In the genomic region with DNA sequence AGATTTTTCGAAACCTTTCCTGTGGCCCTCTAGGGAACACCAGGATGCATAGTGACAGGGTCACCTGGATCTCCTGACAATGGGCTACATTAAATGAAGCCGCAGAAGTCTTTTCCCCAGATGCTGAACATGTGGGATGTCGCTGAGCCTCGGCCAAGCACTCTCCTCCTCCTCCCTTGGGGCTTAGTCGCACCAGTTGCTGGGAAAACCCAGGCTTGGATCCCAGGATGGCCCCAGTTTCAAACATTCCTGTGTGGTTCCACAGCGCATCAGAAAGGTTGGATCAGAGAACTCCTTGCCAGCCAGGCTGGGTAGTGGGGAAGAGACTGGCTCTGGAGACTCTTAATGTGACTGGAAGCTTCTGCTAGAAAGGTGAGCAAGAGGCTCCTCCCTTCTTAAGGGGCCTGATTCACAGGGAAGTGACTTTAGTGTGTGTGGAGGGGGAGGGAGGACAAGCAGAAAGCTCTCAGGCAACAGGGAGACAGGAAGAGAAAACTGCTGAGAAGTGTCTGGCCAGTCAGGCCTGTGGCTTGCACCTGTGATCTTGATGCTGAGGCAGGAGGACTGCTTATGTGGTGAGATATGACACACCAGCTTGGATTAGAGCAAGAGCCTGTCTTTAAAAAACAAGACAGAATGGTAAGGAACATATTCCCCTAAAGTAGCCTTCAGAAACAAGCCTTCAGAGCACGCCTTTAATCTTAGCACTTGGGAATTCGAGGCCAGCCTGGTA, we compare ENCODE assay signal across 16 mouse cellular contexts. TPM values are rescaled to one million over a fixed set of nuclear protein-coding genes. Genes with fewer than 3 reads are reported as not detected.
DNase-seq lines count a peak whose midpoint lies in the region; ATAC-seq and TF ChIP-seq lines count a peak whose summit lies in the region.
"Had no signal": no experiment of that assay in that cellular context is flagged by ENCODE, and none has a peak within 500 bp of the region (broad histone marks: within the 10 kb centered on the region; RNA-seq: fewer than 3 reads in every experiment).

No protein-coding gene starts in this region.

- no peak for TF ChIP-seq EP300 in heart, adult 2 months (IDR thresholded peaks at IDR 0.05; ENCODE audit: insufficient read depth, low read depth, low read length)

- no peaks in the 10 kb centered on the region for H3K36me3 ChIP-seq in heart, adult 2 months (ENCODE audit: control insufficient read depth, insufficient read depth, low read length)
- 0 out of 2 replicates have a peak, but pooled peaks cover 2% of the 10 kb centered on the region for H3K36me3 ChIP-seq in heart, embryonic 11.5 days (ENCODE audit: control insufficient read depth, insufficient read depth, low read length)
- peaks cover 14% of the 10 kb centered on the region for H3K36me3 ChIP-seq in lung, embryonic 14.5 days (ENCODE audit: insufficient read depth)
- peaks cover 5% of the 10 kb centered on the region; the same call in 1 of the 2 replicates for H3K36me3 ChIP-seq in embryonic facial prominence, embryonic 15.5 days
- H3K36me3 ChIP-seq in stomach, embryonic 16.5 days (ENCODE audit: control insufficient read depth, insufficient read depth, low read length): no peaks in the 10 kb centered on the region

- no peak for DNase-seq in heart, adult 2 months
- no peak for DNase-seq in lung, embryonic 14.5 days
- no peak for DNase-seq in lung, postnatal 4 days
- DNase-seq in urinary bladder, postnatal 14 days (ENCODE audit: low spot score): no peak
- DNase-seq: cerebellum, adult 11-12 months; gastrocnemius, postnatal 10 days; kidney, adult 18-20 months; lung, postnatal 14 days had no signal

- WGBS in heart, adult 2 months: 63% methylated on average over 8 of the region's 8 CpGs
- WGBS in heart, embryonic 11.5 days (ENCODE audit: insufficient replicate concordance): 74% methylated on average over 8 of the region's 8 CpGs
- WGBS in lung, embryonic 14.5 days: 65% methylated on average over 8 of the region's 8 CpGs
- WGBS in embryonic facial prominence, embryonic 15.5 days: 61% methylated on average over 8 of the region's 8 CpGs
- WGBS in stomach, embryonic 16.5 days: 70% methylated on average over 8 of the region's 8 CpGs

- H3K27ac ChIP-seq in heart, adult 2 months: peak overlapping the region; percentile 34
- no peak overlapping the region for H3K27ac ChIP-seq in heart, embryonic 11.5 days (ENCODE audit: low read depth, low read length)
- H3K27ac ChIP-seq in lung, embryonic 14.5 days (ENCODE audit: low read depth): peak overlapping the region; percentile 19; the same call in 1 of the 2 replicates
- peak overlapping the region; percentile 51; the same call in 1 of the 2 replicates for H3K27ac ChIP-seq in embryonic facial prominence, embryonic 15.5 days (replicated peaks)
- peak overlapping the region; percentile 29; the same call in 1 of the 2 replicates for H3K27ac ChIP-seq in stomach, embryonic 16.5 days (ENCODE audit: low read length)

- no peak for TF ChIP-seq POLR2A in heart, adult 2 months (IDR thresholded peaks at IDR 0.05; ENCODE audit: insufficient read depth, low read depth, low read length)

- 0 out of 2 replicates have a peak, but pooled peaks cover 1% of the 10 kb centered on the region for H3K79me2 ChIP-seq in heart, adult 2 months (replicated peaks; ENCODE audit: control insufficient read depth, insufficient read depth, low read length)

- no peaks in the 10 kb centered on the region for H3K27me3 ChIP-seq in heart, adult 2 months (ENCODE audit: control insufficient read depth, insufficient read depth, low read length)
- H3K27me3 ChIP-seq in heart, embryonic 11.5 days (ENCODE audit: control insufficient read depth, insufficient read depth, low read length): no peaks in the 10 kb centered on the region
- no peaks in the 10 kb centered on the region for H3K27me3 ChIP-seq in lung, embryonic 14.5 days (ENCODE audit: insufficient read depth, low read length)
- H3K27me3 ChIP-seq in embryonic facial prominence, embryonic 15.5 days: no peaks in the 10 kb centered on the region
- H3K27me3 ChIP-seq in stomach, embryonic 16.5 days (ENCODE audit: control insufficient read depth, insufficient read depth, low read length): no peaks in the 10 kb centered on the region
- H3K27me3 ChIP-seq: forebrain, embryonic 13.5 days; hindbrain, embryonic 12.5 days; midbrain, embryonic 12.5 days had no signal

- intact Hi-C loops in heart, adult 2 months (cut with DNase I): no loop called here

- no peak for TF ChIP-seq CTCF in heart, adult 2 months (IDR thresholded peaks at IDR 0.05)
- TF ChIP-seq CTCF in lung, embryonic 14.5 days (IDR thresholded peaks at IDR 0.05; ENCODE audit: low read depth): no peak

- H3K9me3 ChIP-seq in heart, embryonic 11.5 days (replicated peaks; ENCODE audit: control insufficient read depth, low read length): no peaks in the 10 kb centered on the region
- no peaks in the 10 kb centered on the region for H3K9me3 ChIP-seq in lung, embryonic 14.5 days (ENCODE audit: low read depth, low read length)
- no peaks in the 10 kb centered on the region for H3K9me3 ChIP-seq in embryonic facial prominence, embryonic 15.5 days (replicated peaks)
- no peaks in the 10 kb centered on the region for H3K9me3 ChIP-seq in stomach, embryonic 16.5 days (replicated peaks; ENCODE audit: control insufficient read depth, low read length)
- H3K9me3 ChIP-seq: forebrain, embryonic 13.5 days; hindbrain, embryonic 12.5 days; midbrain, embryonic 12.5 days had no signal

- ATAC-seq in heart, embryonic 11.5 days (replicated peaks; ENCODE audit: insufficient number of reproducible peaks, low FRiP score, low TSS enrichment): no peak
- no peak for ATAC-seq in lung, embryonic 14.5 days (ENCODE audit: insufficient read depth)
- no peak for ATAC-seq in embryonic facial prominence, embryonic 15.5 days (ENCODE audit: insufficient number of reproducible peaks, low FRiP score, low TSS enrichment, low read depth)
- ATAC-seq in stomach, embryonic 16.5 days (ENCODE audit: insufficient read depth, low FRiP score): no peak
- ATAC-seq: CD4-positive, CD25-positive, alpha-beta regulatory T cell, adult 4 months; forebrain, embryonic 13.5 days had no signal

- H3K4me3 ChIP-seq in heart, adult 2 months: no peak overlapping the region
- H3K4me3 ChIP-seq in heart, embryonic 11.5 days (ENCODE audit: low read depth, low read length): no peak overlapping the region
- no peak overlapping the region for H3K4me3 ChIP-seq in lung, embryonic 14.5 days (ENCODE audit: low read depth, low read length)
- no peak overlapping the region for H3K4me3 ChIP-seq in embryonic facial prominence, embryonic 15.5 days (replicated peaks)
- no peak overlapping the region for H3K4me3 ChIP-seq in stomach, embryonic 16.5 days (replicated peaks; ENCODE audit: low read length)
- H3K4me3 ChIP-seq: forebrain, embryonic 13.5 days; hindbrain, embryonic 12.5 days; midbrain, embryonic 12.5 days had no signal

- no peak overlapping the region for H3K4me2 ChIP-seq in heart, embryonic 11.5 days
- H3K4me2 ChIP-seq in lung, embryonic 14.5 days: no peak overlapping the region
- H3K4me2 ChIP-seq in embryonic facial prominence, embryonic 15.5 days (replicated peaks): no peak overlapping the region
- no peak overlapping the region for H3K4me2 ChIP-seq in stomach, embryonic 16.5 days (ENCODE audit: low read depth, low read length)
- H3K4me2 ChIP-seq: forebrain, embryonic 13.5 days; hindbrain, embryonic 12.5 days; liver, embryonic 11.5 days; midbrain, embryonic 12.5 days had no signal

- no peak overlapping the region for H3K9ac ChIP-seq in heart, adult 2 months (ENCODE audit: low read depth, low read length)
- H3K9ac ChIP-seq in heart, embryonic 11.5 days (ENCODE audit: low read depth, low read length): no peak overlapping the region
- H3K9ac ChIP-seq in lung, embryonic 14.5 days: no peak overlapping the region
- H3K9ac ChIP-seq in embryonic facial prominence, embryonic 15.5 days: no peak overlapping the region; the same call in 1 of the 2 replicates
- H3K9ac ChIP-seq in stomach, embryonic 16.5 days (ENCODE audit: low read length): no peak overlapping the region
- H3K9ac ChIP-seq: forebrain, embryonic 13.5 days; midbrain, embryonic 12.5 days had no signal

- peaks cover 10% of the 10 kb centered on the region for H3K4me1 ChIP-seq in heart, adult 2 months (ENCODE audit: control insufficient read depth, insufficient read depth, low read length)
- peaks cover 42% of the 10 kb centered on the region for H3K4me1 ChIP-seq in heart, embryonic 11.5 days (ENCODE audit: control insufficient read depth, insufficient read depth, low read length)
- H3K4me1 ChIP-seq in lung, embryonic 14.5 days (ENCODE audit: insufficient read depth): peaks cover 28% of the 10 kb centered on the region
- peaks cover 60% of the 10 kb centered on the region for H3K4me1 ChIP-seq in embryonic facial prominence, embryonic 15.5 days
- peaks cover 53% of the 10 kb centered on the region for H3K4me1 ChIP-seq in stomach, embryonic 16.5 days (ENCODE audit: control insufficient read depth, insufficient read depth, low read length)

RNA-seq across cellular contexts. Expression of gene Nckap5l, which starts 18.4 kb away (rescaled TPM):
- 1 to 10 TPM; 4.2 to 5.2 TPM for total RNA-seq in heart, adult 2 months (2021)
- 3.5 and 4.5 TPM in 2 replicates for polyA plus RNA-seq in heart, adult 2 months (2012; rRNA removed)
- 9.0 and 9.1 TPM in 2 replicates for polyA plus RNA-seq in heart, embryonic 11.5 days (2014; fragmentation: Nextera tagmentation; extraction: Ambion mirVana)
- 11.0 and 14.4 TPM in 2 replicates for polyA plus RNA-seq in lung, embryonic 14.5 days (2014; fragmentation: Nextera tagmentation; extraction: Ambion mirVana)
- 11.7 and 14.9 TPM in 2 replicates for polyA plus RNA-seq in embryonic facial prominence, embryonic 15.5 days (2015; fragmentation: Nextera tagmentation; extraction: Ambion mirVana)
- polyA plus RNA-seq in stomach, embryonic 16.5 days (2015; fragmentation: Nextera tagmentation; extraction: Ambion mirVana): 3.7 and 4.6 TPM in 2 replicates

RNA-seq across cellular contexts. Expression of gene Bcdin3d, which starts 35.4 kb away (rescaled TPM):
- 1 to 10 TPM; 2.5 to 3.1 TPM for total RNA-seq in heart, adult 2 months (2021)
- polyA plus RNA-seq in heart, adult 2 months (2012; rRNA removed): 4.2 and 4.3 TPM in 2 replicates
- 11.9 TPM in 2 replicates for polyA plus RNA-seq in heart, embryonic 11.5 days (2014; fragmentation: Nextera tagmentation; extraction: Ambion mirVana)
- 13.2 and 16.1 TPM in 2 replicates for polyA plus RNA-seq in lung, embryonic 14.5 days (2014; fragmentation: Nextera tagmentation; extraction: Ambion mirVana)
- 13.1 and 13.4 TPM in 2 replicates for polyA plus RNA-seq in embryonic facial prominence, embryonic 15.5 days (2015; fragmentation: Nextera tagmentation; extraction: Ambion mirVana)
- polyA plus RNA-seq in stomach, embryonic 16.5 days (2015; fragmentation: Nextera tagmentation; extraction: Ambion mirVana): 11.6 and 12.9 TPM in 2 replicates

RNA-seq across cellular contexts. Expression of gene Tmbim6, which starts 46.5 kb away (rescaled TPM):
- total RNA-seq in heart, adult 2 months (2021): 100 to 1,000 TPM; 207 to 253 TPM
- 334 and 409 TPM in 2 replicates for polyA plus RNA-seq in heart, adult 2 months (2012; rRNA removed)
- polyA plus RNA-seq in heart, embryonic 11.5 days (2014; fragmentation: Nextera tagmentation; extraction: Ambion mirVana): 233 and 290 TPM in 2 replicates
- polyA plus RNA-seq in lung, embryonic 14.5 days (2014; fragmentation: Nextera tagmentation; extraction: Ambion mirVana): 327 and 339 TPM in 2 replicates
- polyA plus RNA-seq in embryonic facial prominence, embryonic 15.5 days (2015; fragmentation: Nextera tagmentation; extraction: Ambion mirVana): 338 and 362 TPM in 2 replicates
- 438 and 480 TPM in 2 replicates for polyA plus RNA-seq in stomach, embryonic 16.5 days (2015; fragmentation: Nextera tagmentation; extraction: Ambion mirVana)
